Mouse (Mus musculus): Measurements from ENCODE around the gene Ube2d1. TPM values are rescaled to one million over a fixed set of nuclear protein-coding genes. Genes with fewer than 3 reads are reported as not detected.

The Ube2d1 gene
- polyA plus RNA-seq, 1 experiment from 2014 or later, result 220 TPM

DNA sequence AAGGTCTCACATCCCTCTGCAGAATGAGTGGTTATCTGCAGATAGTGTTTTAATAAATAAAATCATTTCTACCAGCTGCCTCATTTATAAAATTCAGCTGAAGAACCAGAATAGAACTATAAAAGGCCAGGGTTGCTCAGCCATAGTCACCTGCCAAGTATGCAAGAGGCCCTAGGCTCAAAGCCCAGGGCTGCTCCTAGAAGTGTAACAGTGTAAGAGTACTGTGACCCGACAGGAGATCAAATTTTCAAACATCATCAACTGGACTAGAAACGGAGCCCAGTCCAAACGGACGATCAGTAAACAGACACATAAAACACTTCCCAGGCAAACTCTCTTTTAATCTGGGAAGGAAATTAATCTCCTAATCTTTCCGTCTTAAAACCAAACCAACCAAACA lies 33.2 kb downstream of the Ube2d1 start:
- Histone ChIP-seq H3K27ac (ENCODE audit: low read depth, low read length) (no peak overlapping the region), H3K27me3 (ENCODE audit: control insufficient read depth, insufficient read depth, low read length) (no peaks in the 10 kb centered on the region), H3K36me3 (ENCODE audit: control insufficient read depth, insufficient read depth, low read length) (peaks cover 16% of the 10 kb centered on the region), H3K9me3 (ENCODE audit: control insufficient read depth, low read length) (no peaks in the 10 kb centered on the region), H3K4me2 (ENCODE audit: low read depth, low read length) (no peak overlapping the region), H3K4me1 (ENCODE audit: control insufficient read depth, insufficient read depth, low read length) (no peaks in the 10 kb centered on the region), H3K4me3 (ENCODE audit: low read depth, low read length) (no peak overlapping the region), H3K9ac (replicated peaks; ENCODE audit: low read depth, low read length) (no peak overlapping the region)
- 89% methylated on average over 5 of the region's 5 CpGs for WGBS
- ATAC-seq (ENCODE audit: low read depth), result no peak

DNA sequence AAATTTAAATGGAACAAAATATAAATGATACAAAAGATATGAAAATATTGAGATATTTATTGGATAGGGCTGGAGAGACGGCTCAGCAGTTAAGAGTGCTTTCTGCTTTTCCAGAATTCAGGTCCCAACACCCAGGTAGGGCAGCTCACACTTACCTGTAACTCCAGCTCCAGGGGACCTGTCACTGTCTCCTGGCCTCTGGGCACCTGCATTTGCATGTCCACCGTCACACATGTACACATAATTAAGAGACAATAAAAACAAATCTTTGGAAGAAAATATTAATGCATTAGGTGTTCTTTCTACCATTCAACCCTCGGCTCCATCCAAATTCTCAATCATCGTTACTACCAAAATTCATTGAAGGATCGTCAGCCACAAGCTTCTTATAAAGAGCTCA lies 33.8 kb downstream of the Ube2d1 start:
- Histone ChIP-seq H3K27me3 (ENCODE audit: control insufficient read depth, insufficient read depth, low read length) (no peaks in the 10 kb centered on the region), H3K27ac (ENCODE audit: low read depth, low read length) (no peak overlapping the region), H3K4me3 (ENCODE audit: low read depth, low read length) (no peak overlapping the region), H3K4me2 (ENCODE audit: low read depth, low read length) (no peak overlapping the region), H3K36me3 (ENCODE audit: control insufficient read depth, insufficient read depth, low read length) (peaks cover 13% of the 10 kb centered on the region), H3K4me1 (ENCODE audit: control insufficient read depth, insufficient read depth, low read length) (no peaks in the 10 kb centered on the region), H3K9me3 (ENCODE audit: control insufficient read depth, low read length) (no peaks in the 10 kb centered on the region), H3K9ac (replicated peaks; ENCODE audit: low read depth, low read length) (no peak overlapping the region)
- no peak for ATAC-seq (ENCODE audit: low read depth)
- 93% methylated on average over 5 of the region's 5 CpGs for WGBS

DNA sequence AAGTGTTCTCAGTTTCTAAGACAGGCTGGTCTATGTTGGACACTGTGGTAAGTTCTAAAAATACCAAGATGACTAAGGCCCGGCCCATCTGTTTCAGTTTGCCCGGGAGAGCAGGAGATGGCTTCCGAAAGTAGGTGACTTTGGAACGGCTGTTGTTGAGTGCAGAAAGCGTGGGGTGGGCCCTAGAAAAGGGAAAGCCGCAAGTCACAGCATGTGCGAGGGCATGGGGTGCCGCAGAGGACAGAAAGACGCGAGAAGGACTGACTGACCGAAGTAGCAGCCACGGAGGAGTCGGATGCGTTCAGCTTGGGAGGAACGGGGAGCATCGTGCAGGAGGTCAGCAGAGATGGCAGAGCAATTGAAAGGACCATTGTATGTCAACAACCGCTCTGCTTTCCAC lies 34.6 kb downstream of the Ube2d1 start:
- ATAC-seq (ENCODE audit: low read depth), result no peak
- 80% methylated on average over 17 of the region's 17 CpGs for WGBS
- Histone ChIP-seq H3K4me1 (ENCODE audit: control insufficient read depth, insufficient read depth, low read length) (no peaks in the 10 kb centered on the region), H3K27ac (ENCODE audit: low read depth, low read length) (no peak overlapping the region), H3K9ac (replicated peaks; ENCODE audit: low read depth, low read length) (no peak overlapping the region), H3K27me3 (ENCODE audit: control insufficient read depth, insufficient read depth, low read length) (no peaks in the 10 kb centered on the region), H3K36me3 (ENCODE audit: control insufficient read depth, insufficient read depth, low read length) (peaks cover 10% of the 10 kb centered on the region), H3K9me3 (ENCODE audit: control insufficient read depth, low read length) (no peaks in the 10 kb centered on the region), H3K4me3 (ENCODE audit: low read depth, low read length) (no peak overlapping the region), H3K4me2 (ENCODE audit: low read depth, low read length) (no peak overlapping the region)

DNA sequence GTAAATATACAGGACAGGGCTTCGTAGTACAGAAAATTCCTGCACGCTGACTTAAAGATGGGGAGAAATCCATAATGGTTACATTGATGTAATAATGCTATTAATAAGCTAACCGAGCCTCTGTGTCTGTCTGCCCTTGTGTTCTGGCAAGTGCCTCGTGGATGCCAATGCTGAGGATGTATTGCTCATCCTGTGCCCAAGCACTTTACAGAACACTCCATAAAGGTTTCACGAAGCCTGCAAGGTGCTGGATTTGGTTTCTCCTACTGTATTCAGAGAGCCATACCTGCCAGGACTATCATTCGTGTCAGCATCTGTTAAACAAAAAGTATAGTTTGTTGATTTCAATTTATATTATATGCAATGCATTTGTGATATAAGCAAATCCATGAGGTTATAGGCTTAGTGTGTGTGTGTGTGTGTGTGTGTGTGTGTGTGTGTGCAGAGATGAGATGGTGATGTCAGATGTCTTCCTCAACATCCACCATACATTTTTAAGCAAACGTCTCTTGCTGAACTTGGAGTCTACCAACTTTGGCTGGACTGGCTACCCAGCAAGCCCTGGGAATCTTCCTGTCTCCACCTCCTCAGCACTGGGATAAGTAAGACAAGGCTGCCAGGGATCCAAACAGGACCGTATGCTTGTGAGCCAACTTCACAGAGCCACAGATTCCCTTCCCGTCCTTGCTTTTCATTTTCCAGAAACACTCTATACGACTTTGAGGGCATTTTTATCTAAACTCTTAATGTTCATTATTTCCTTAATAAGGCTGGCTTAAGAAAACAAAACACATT lies 35.8 kb downstream of the Ube2d1 start:
- WGBS, result 83% methylated on average over 10 of the region's 10 CpGs
- Histone ChIP-seq H3K9me3 (ENCODE audit: control insufficient read depth, low read length) (no peaks in the 10 kb centered on the region), H3K4me1 (ENCODE audit: control insufficient read depth, insufficient read depth, low read length) (no peaks in the 10 kb centered on the region), H3K36me3 (ENCODE audit: control insufficient read depth, insufficient read depth, low read length) (peaks cover under 1% of the 10 kb centered on the region; the same call in 1 of the 2 replicates), H3K27ac (ENCODE audit: low read depth, low read length) (no peak overlapping the region), H3K4me3 (ENCODE audit: low read depth, low read length) (no peak overlapping the region), H3K9ac (replicated peaks; ENCODE audit: low read depth, low read length) (no peak overlapping the region), H3K27me3 (ENCODE audit: control insufficient read depth, insufficient read depth, low read length) (no peaks in the 10 kb centered on the region), H3K4me2 (ENCODE audit: low read depth, low read length) (no peak overlapping the region)
- no peak for ATAC-seq (ENCODE audit: low read depth)

DNA sequence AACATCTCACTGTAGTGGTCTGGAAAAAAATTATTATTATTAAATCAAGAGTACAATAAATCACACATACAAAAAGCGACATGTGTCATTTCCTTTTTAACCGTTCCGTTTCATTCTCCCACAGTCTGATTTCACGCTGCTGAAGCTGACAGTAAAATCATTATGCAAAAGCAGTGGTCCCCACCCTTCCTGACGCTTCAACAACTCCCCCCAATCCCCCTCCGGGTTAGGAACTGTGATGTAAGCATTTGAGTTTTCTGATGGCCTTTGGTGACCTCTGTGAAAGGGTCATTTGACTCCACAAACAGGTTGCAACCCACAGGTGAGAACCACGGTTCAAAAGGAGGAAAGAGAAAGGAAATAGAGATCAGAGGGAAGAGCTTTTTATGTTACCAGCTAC lies 38.1 kb downstream of the Ube2d1 start:
- Histone ChIP-seq H3K4me1 (ENCODE audit: control insufficient read depth, insufficient read depth, low read length) (no peaks in the 10 kb centered on the region), H3K4me2 (ENCODE audit: low read depth, low read length) (no peak overlapping the region), H3K9me3 (ENCODE audit: control insufficient read depth, low read length) (no peaks in the 10 kb centered on the region), H3K27ac (ENCODE audit: low read depth, low read length) (no peak overlapping the region), H3K27me3 (ENCODE audit: control insufficient read depth, insufficient read depth, low read length) (no peaks in the 10 kb centered on the region), H3K36me3 (ENCODE audit: control insufficient read depth, insufficient read depth, low read length) (no peaks in the 10 kb centered on the region), H3K4me3 (ENCODE audit: low read depth, low read length) (no peak overlapping the region), H3K9ac (replicated peaks; ENCODE audit: low read depth, low read length) (no peak overlapping the region)
- 31% methylated on average over 7 of the region's 7 CpGs for WGBS
- ATAC-seq (ENCODE audit: low read depth), result no peak

DNA sequence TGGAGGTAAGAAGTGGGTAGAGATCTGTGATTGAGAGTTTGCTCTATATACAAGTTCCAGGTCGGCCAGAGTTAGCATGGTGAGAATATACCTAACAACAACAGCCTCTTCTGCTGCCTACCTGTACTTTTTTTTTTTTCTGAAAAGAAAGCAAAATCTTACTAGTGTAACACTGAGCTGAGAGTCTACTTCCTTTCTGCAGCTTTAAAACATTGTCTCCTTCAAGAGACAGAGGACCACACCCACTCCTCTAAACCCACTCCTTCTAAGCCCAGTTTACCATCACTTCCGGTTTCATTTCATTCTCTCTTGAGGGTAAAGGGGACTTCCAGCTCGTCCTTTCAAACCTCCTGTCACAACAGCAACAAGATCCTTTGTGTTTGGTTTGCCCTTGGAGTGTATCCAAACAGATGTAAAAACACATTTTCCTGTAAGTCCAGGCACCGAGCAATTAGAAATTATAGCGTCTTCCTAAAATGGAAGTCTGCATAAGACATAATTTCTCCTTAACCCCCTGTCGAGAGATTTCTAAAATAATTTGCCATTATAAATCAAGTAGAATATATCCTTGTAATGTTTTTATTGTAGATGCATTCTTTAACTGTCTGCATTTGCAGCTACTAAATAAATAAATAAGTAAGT lies 45.5 kb downstream of the Ube2d1 start:
- 68% methylated on average over 6 of the region's 6 CpGs for WGBS
- Histone ChIP-seq H3K4me2 (ENCODE audit: low read depth, low read length) (no peak overlapping the region), H3K4me1 (ENCODE audit: control insufficient read depth, insufficient read depth, low read length) (peaks cover 5% of the 10 kb centered on the region; the same call in 1 of the 2 replicates), H3K9ac (replicated peaks; ENCODE audit: low read depth, low read length) (no peak overlapping the region), H3K27ac (ENCODE audit: low read depth, low read length) (no peak overlapping the region), H3K27me3 (ENCODE audit: control insufficient read depth, insufficient read depth, low read length) (no peaks in the 10 kb centered on the region), H3K36me3 (ENCODE audit: control insufficient read depth, insufficient read depth, low read length) (peaks cover 7% of the 10 kb centered on the region), H3K4me3 (ENCODE audit: low read depth, low read length) (no peak overlapping the region), H3K9me3 (ENCODE audit: control insufficient read depth, low read length) (no peaks in the 10 kb centered on the region)
- ATAC-seq (ENCODE audit: low read depth), result no peak

DNA sequence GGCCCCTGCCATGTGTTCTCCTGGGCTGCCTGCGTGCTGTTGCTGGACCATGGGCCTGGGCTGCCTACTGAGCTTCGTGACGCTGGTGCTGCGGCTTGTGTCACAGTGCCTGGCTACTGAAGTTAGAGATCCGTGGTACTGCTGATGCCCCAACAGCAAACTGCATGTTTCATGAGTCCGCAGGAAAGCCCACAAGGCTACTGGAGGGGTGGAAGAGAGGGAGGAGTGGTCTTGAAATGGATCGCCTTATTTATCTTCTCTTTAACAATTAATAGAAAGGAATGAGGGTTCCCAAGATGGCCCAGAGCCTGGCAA lies 46.9 kb downstream of the Ube2d1 start, which contains the start of gene Tfam:
Tfam (minus strand) TSS at position 41 of the 315 bp plus-strand sequence.
- H3K27me3 ChIP-seq (ENCODE audit: control insufficient read depth, insufficient read depth, low read length), result no peaks in the 10 kb centered on the region
- H3K4me1 ChIP-seq (ENCODE audit: control insufficient read depth, insufficient read depth, low read length), result peaks cover 5% of the 10 kb centered on the region; the same call in 1 of the 2 replicates
- 4% methylated on average over 7 of the region's 7 CpGs for WGBS
- H3K27ac ChIP-seq (ENCODE audit: low read depth, low read length), result peak within 1 kb of the TSS; percentile 44
- no peaks in the 10 kb centered on the region for H3K9me3 ChIP-seq (ENCODE audit: control insufficient read depth, low read length)
- ATAC-seq (ENCODE audit: low read depth), result no peak
- H3K4me3 ChIP-seq (ENCODE audit: low read depth, low read length), result peak within 1 kb of the TSS; percentile 85
- H3K4me2 ChIP-seq (ENCODE audit: low read depth, low read length), result peak within 1 kb of the TSS; percentile 91
- peak within 1 kb of the TSS; percentile 79 for H3K9ac ChIP-seq (replicated peaks; ENCODE audit: low read depth, low read length)
- peaks cover 8% of the 10 kb centered on the region for H3K36me3 ChIP-seq (ENCODE audit: control insufficient read depth, insufficient read depth, low read length)

DNA sequence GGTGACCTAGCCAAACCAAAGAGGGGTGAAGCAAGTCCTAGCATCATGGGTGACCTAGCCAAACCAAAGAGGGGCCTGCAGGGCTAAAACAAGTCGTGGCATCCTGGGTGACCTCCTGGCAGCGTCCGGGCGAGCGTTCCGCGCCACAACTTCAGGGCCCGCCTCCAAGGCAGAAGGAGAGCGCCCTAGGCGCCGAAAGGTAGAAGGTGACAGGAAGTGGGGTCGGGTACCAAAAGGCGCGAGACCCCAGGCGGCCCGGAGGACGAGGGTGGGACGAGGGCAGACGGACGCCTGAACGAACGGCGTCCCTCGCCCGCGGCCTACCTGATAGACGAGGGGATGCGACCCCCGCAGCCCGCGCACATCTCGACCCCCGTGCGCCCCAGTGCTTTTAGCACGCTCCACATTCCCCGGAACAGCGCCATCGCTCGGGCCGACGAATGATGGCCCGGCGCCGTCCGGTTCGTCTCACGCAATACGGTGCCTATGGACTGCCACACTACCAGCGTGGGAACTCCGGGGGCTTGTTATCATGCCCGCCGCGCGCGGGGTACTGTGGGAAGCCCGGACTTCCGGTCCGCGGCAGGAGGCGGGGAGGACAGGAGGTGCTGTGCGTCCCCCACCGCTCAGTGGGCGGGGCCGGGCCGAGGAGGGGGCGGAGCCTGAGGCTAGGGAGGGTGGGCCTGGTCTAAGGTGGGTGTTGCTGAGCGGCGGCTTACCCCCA lies 47.4 kb downstream of the Ube2d1 start:
- Histone ChIP-seq H3K27me3 (ENCODE audit: control insufficient read depth, insufficient read depth, low read length) (no peaks in the 10 kb centered on the region), H3K36me3 (ENCODE audit: control insufficient read depth, insufficient read depth, low read length) (peaks cover 12% of the 10 kb centered on the region), H3K9ac (replicated peaks; ENCODE audit: low read depth, low read length) (peak overlapping the region; percentile 79), H3K27ac (ENCODE audit: low read depth, low read length) (peak overlapping the region; percentile 44), H3K4me2 (ENCODE audit: low read depth, low read length) (peak overlapping the region; percentile 91), H3K4me1 (ENCODE audit: control insufficient read depth, insufficient read depth, low read length) (peaks cover 5% of the 10 kb centered on the region; the same call in 1 of the 2 replicates), H3K9me3 (ENCODE audit: control insufficient read depth, low read length) (no peaks in the 10 kb centered on the region), H3K4me3 (ENCODE audit: low read depth, low read length) (peak overlapping the region; percentile 85)
- ATAC-seq (ENCODE audit: low read depth), result peak; percentile 98
- 0% methylated on average over 66 of the region's 68 CpGs for WGBS

DNA sequence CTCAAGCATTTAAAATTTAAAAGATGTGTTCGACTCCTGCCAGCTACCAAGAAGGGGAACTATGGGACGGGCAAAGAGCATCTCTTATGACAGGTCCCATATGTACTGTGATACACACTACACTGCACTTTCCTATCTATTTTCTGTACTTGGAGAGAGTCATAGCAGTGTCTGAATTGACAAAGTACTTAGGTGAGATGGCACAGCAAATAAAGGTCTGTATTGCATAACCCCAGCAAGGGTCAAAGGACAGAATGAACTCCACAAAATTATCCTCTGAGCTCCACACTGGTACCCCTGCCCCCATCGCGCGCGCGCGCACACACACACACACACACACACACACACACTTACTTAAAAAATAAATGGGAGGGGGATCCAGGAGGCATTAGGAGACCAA lies 51.0 kb downstream of the Ube2d1 start:
- ATAC-seq (ENCODE audit: low read depth), result no peak
- H3K27me3 ChIP-seq (ENCODE audit: control insufficient read depth, insufficient read depth, low read length), result no peaks in the 10 kb centered on the region
- H3K9ac ChIP-seq (replicated peaks; ENCODE audit: low read depth, low read length), result no peak overlapping the region
- H3K36me3 ChIP-seq (ENCODE audit: control insufficient read depth, insufficient read depth, low read length), result peaks cover 32% of the 10 kb centered on the region
- H3K27ac ChIP-seq (ENCODE audit: low read depth, low read length), result no peak overlapping the region
- peaks cover 5% of the 10 kb centered on the region; the same call in 1 of the 2 replicates for H3K4me1 ChIP-seq (ENCODE audit: control insufficient read depth, insufficient read depth, low read length)
- H3K9me3 ChIP-seq (ENCODE audit: control insufficient read depth, low read length), result no peaks in the 10 kb centered on the region
- 97% methylated on average over 8 of the region's 8 CpGs for WGBS
- no peak overlapping the region for H3K4me3 ChIP-seq (ENCODE audit: low read depth, low read length)
- H3K4me2 ChIP-seq (ENCODE audit: low read depth, low read length), result no peak overlapping the region

Data from neural tube, embryonic 14.5 days (tissue).